Mouse (Mus musculus) heart, embryonic 16.5 days (tissue): ENCODE measurements around the gene Cdk8. TPM values are rescaled to one million over a fixed set of nuclear protein-coding genes. Genes with fewer than 3 reads are reported as not detected.

ENCODE experiments used
- ATAC-seq: fragments of 200-750 bp; cut with Nextera tagmentation; replicated peaks from 2 replicates; pipeline ENCODE4 v1.8.0; 2017; ENCODE audit warnings: moderate number of reproducible peaks; ENCODE audit not compliant: insufficient read depth, low FRiP score; ENCODE audit errors: extremely low read depth
- H3K27ac ChIP-seq: fragments of 300-500 bp; sonication (generic); 2 replicates; pipeline ENCODE4 v1.5.1; 2014; ENCODE audit warnings: mild to moderate bottlenecking, low read length, control low read depth, moderate library complexity
- H3K27me3 ChIP-seq: fragments of 300-500 bp; sonication (generic); 2 replicates; pipeline ENCODE4 v1.6.1; 2014; ENCODE audit warnings: low read length, mixed read lengths; ENCODE audit not compliant: control insufficient read depth, insufficient read depth
- H3K36me3 ChIP-seq: fragments of 300-500 bp; sonication (generic); 2 replicates; pipeline ENCODE4 v1.6.1; 2014; ENCODE audit not compliant: control insufficient read depth, insufficient read depth
- H3K4me1 ChIP-seq: fragments of 300-500 bp; sonication (generic); 2 replicates; pipeline ENCODE4 v1.6.1; 2014; ENCODE audit warnings: low read length, mixed read lengths; ENCODE audit not compliant: control insufficient read depth, insufficient read depth
- H3K4me2 ChIP-seq: fragments of 300-500 bp; sonication (generic); 2 replicates; pipeline ENCODE4 v1.6.1; 2014; ENCODE audit warnings: low read depth, mild to moderate bottlenecking, control low read depth, low read length
- H3K4me3 ChIP-seq: fragments of 300-500 bp; sonication (generic); 2 replicates; pipeline ENCODE4 v1.5.1; 2014; ENCODE audit warnings: mild to moderate bottlenecking, control low read depth, low read length
- H3K9ac ChIP-seq: fragments of 300-500 bp; sonication (generic); 2 replicates; pipeline ENCODE4 v1.6.1; 2014; ENCODE audit warnings: low read length, control low read depth
- H3K9me3 ChIP-seq: fragments of 300-500 bp; sonication (generic); replicated peaks from 2 replicates; pipeline ENCODE4 v1.6.1; 2016; ENCODE audit warnings: low read length; ENCODE audit not compliant: control insufficient read depth
- WGBS: fragments of 180-500 bp; shearing (Covaris S2); extraction: QIAGEN DNeasy Blood & Tissue Kit; methylation state at CpG from one replicate; pipeline ENCODE4 v1.1.7; 2014; 5-methylcytosine and 5-hydroxymethylcytosine counted together
- polyA plus RNA-seq: library from polyadenylated mRNA; unstranded; fragments of >200 nt; fragmentation: Nextera tagmentation; extraction: Ambion mirVana; gene quantifications from 2 replicates; pipeline ENCODE4 v1.2.1, GENCODE M21; 2015

Cdk8 gene
- polyA plus RNA-seq, 1 experiment from 2014 or later: 6.9 TPM

- Histone ChIP-seq H3K36me3 (peaks cover 27% of the 10 kb centered on the region), H3K27me3 (no peaks in the 10 kb centered on the region), H3K9ac (no peak overlapping the region), H3K4me3 (no peak overlapping the region), H3K4me2 (no peak overlapping the region), H3K9me3 (no peaks in the 10 kb centered on the region), H3K4me1 (no peaks in the 10 kb centered on the region), H3K27ac (no peak overlapping the region)
- WGBS: 71% methylated on average over 2 of the region's 2 CpGs
- no peak for ATAC-seq
Observed at GRCm38 (mm10) chr5:146199540-146199939, 31.5 kb upstream of the Cdk8 start.

- Histone ChIP-seq H3K4me2 (no peak overlapping the region), H3K9me3 (no peaks in the 10 kb centered on the region), H3K4me1 (no peaks in the 10 kb centered on the region), H3K9ac (no peak overlapping the region), H3K27ac (no peak overlapping the region), H3K4me3 (no peak overlapping the region), H3K36me3 (peaks cover 34% of the 10 kb centered on the region), H3K27me3 (no peaks in the 10 kb centered on the region)
- WGBS: 97% methylated on average over 6 of the region's 6 CpGs
- ATAC-seq: no peak
Observed at GRCm38 (mm10) chr5:146200580-146200979, 30.4 kb upstream of the Cdk8 start.

GRCm38 (mm10) chr5:146203921-146204320 is 27.1 kb upstream of the Cdk8 start:
- no peak overlapping the region for H3K9ac ChIP-seq
- no peak overlapping the region for H3K27ac ChIP-seq
- no peak overlapping the region for H3K4me2 ChIP-seq
- ATAC-seq: no peak
- no peak overlapping the region for H3K4me3 ChIP-seq
- 77% methylated on average over 2 of the region's 2 CpGs for WGBS
- no peaks in the 10 kb centered on the region for H3K27me3 ChIP-seq
- H3K9me3 ChIP-seq: no peaks in the 10 kb centered on the region
- H3K4me1 ChIP-seq: no peaks in the 10 kb centered on the region
- H3K36me3 ChIP-seq: peaks cover 65% of the 10 kb centered on the region

- Histone ChIP-seq H3K9ac (no peak overlapping the region), H3K4me3 (no peak overlapping the region), H3K27me3 (no peaks in the 10 kb centered on the region), H3K27ac (no peak overlapping the region), H3K4me1 (no peaks in the 10 kb centered on the region), H3K36me3 (peaks cover 75% of the 10 kb centered on the region), H3K9me3 (no peaks in the 10 kb centered on the region), H3K4me2 (no peak overlapping the region)
- ATAC-seq: no peak
- 84% methylated on average over 5 of the region's 5 CpGs for WGBS
Observed at GRCm38 (mm10) chr5:146205537-146205936, 25.5 kb upstream of the Cdk8 start.

GRCm38 (mm10) chr5:146220501-146220878 is 10.5 kb upstream of the Cdk8 start:
- Histone ChIP-seq H3K9me3 (no peaks in the 10 kb centered on the region), H3K4me3 (peak overlapping the region; percentile 72), H3K9ac (peak overlapping the region; percentile 66), H3K27me3 (no peaks in the 10 kb centered on the region), H3K36me3 (peaks cover 22% of the 10 kb centered on the region), H3K27ac (peak overlapping the region; percentile 57), H3K4me2 (peak overlapping the region; percentile 86), H3K4me1 (peaks cover 6% of the 10 kb centered on the region)
- 4% methylated on average over 13 of the region's 13 CpGs for WGBS
- ATAC-seq: peak; percentile 29; the same call in 1 of the 2 replicates

GRCm38 (mm10) chr5:146220879-146221714 is 9.9 kb upstream of the Cdk8 start, which contains the start of gene Rnf6:
Gene Rnf6, minus strand, starts transcription at chr5:146221555.
- Histone ChIP-seq H3K4me3 (peak within 1 kb of the TSS; percentile 72), H3K9ac (peak within 1 kb of the TSS; percentile 87), H3K27ac (peak within 1 kb of the TSS; percentile 98), H3K36me3 (peaks cover 17% of the 10 kb centered on the region; the same call in 1 of the 2 replicates), H3K9me3 (no peaks in the 10 kb centered on the region), H3K4me2 (peak within 1 kb of the TSS; percentile 86), H3K27me3 (no peaks in the 10 kb centered on the region), H3K4me1 (peaks cover 6% of the 10 kb centered on the region)
- ATAC-seq: peak; percentile 100
- WGBS: under 1% methylated on average over 64 of the region's 67 CpGs

- H3K9me3 ChIP-seq: no peaks in the 10 kb centered on the region
- H3K4me1 ChIP-seq: peaks cover 6% of the 10 kb centered on the region
- 33% methylated on average over 6 of the region's 6 CpGs for WGBS
- peak overlapping the region; percentile 87 for H3K9ac ChIP-seq
- no peaks in the 10 kb centered on the region for H3K27me3 ChIP-seq
- ATAC-seq: no peak
- H3K27ac ChIP-seq: peak overlapping the region; percentile 98
- peaks cover 17% of the 10 kb centered on the region; the same call in 1 of the 2 replicates for H3K36me3 ChIP-seq
- peak overlapping the region; percentile 72 for H3K4me3 ChIP-seq
- H3K4me2 ChIP-seq: peak overlapping the region; percentile 81
Observed at GRCm38 (mm10) chr5:146221722-146222121, 9.3 kb upstream of the Cdk8 start.

GRCm38 (mm10) chr5:146223786-146224185 is 7.2 kb upstream of the Cdk8 start:
- ATAC-seq: no peak
- Histone ChIP-seq H3K27ac (no peak overlapping the region), H3K4me3 (no peak overlapping the region), H3K9ac (no peak overlapping the region), H3K27me3 (no peaks in the 10 kb centered on the region), H3K4me1 (peaks cover 6% of the 10 kb centered on the region), H3K36me3 (0 out of 2 replicates have a peak, but pooled peaks cover 4% of the 10 kb centered on the region), H3K9me3 (no peaks in the 10 kb centered on the region), H3K4me2 (no peak overlapping the region)
- 79% methylated on average over 5 of the region's 5 CpGs for WGBS

- H3K4me3 ChIP-seq: no peak overlapping the region
- H3K4me1 ChIP-seq: peaks cover 5% of the 10 kb centered on the region
- ATAC-seq: no peak
- H3K36me3 ChIP-seq: no peaks in the 10 kb centered on the region
- 81% methylated on average over 8 of the region's 8 CpGs for WGBS
- no peaks in the 10 kb centered on the region for H3K27me3 ChIP-seq
- no peak overlapping the region for H3K4me2 ChIP-seq
- H3K9me3 ChIP-seq: no peaks in the 10 kb centered on the region
- no peak overlapping the region for H3K9ac ChIP-seq
- no peak overlapping the region for H3K27ac ChIP-seq
Observed at GRCm38 (mm10) chr5:146227496-146227895, 3.5 kb upstream of the Cdk8 start.
